Mouse (Mus musculus): ENCODE measurements around the gene Ppt2.
A peak's percentile ranks its signal among the peaks of the same experiment; 100 is the strongest.

GRCm38 (mm10) chr17:34597566-34598095 lies 30.7 kb downstream of the Ppt2 start, which contains the start of gene Ager:
- TF ChIP-seq CTCF (IDR thresholded peaks at IDR 0.05; ENCODE audit: insufficient read depth, low read length) (no peak), POLR2A (IDR thresholded peaks at IDR 0.05; ENCODE audit: borderline replicate concordance, extremely low read depth, low read depth, low read length) (peak; percentile 86; the same call in 1 of the 2 replicates)
